Mouse (Mus musculus) hindbrain, embryonic 12.5 days (tissue): ENCODE data around the gene Neu2. TPM values are rescaled to one million over a fixed set of nuclear protein-coding genes. Genes with fewer than 3 reads are reported as not detected.

Experiments
- ATAC-seq: fragments of 200-750 bp; cut with Nextera tagmentation; 2 replicates; pipeline ENCODE4 v1.8.0; 2017; ENCODE audit warnings: moderate TSS enrichment; ENCODE audit not compliant: low FRiP score
- H3K27ac ChIP-seq: fragments of 300-500 bp; sonication (generic); 2 replicates; pipeline ENCODE4 v1.5.1; 2016; ENCODE audit warnings: mild to moderate bottlenecking
- H3K27me3 ChIP-seq: fragments of 300-500 bp; sonication (generic); 2 replicates; pipeline ENCODE4 v1.6.1; 2016; ENCODE audit warnings: mild to moderate bottlenecking
- H3K36me3 ChIP-seq: fragments of 300-500 bp; sonication (generic); 2 replicates; pipeline ENCODE4 v1.6.1; 2016; ENCODE audit warnings: mild to moderate bottlenecking
- H3K4me1 ChIP-seq: fragments of 300-500 bp; sonication (generic); 2 replicates; pipeline ENCODE4 v1.6.1; 2016
- H3K4me2 ChIP-seq: fragments of 300-500 bp; sonication (generic); replicated peaks from 2 replicates; pipeline ENCODE4 v1.6.1; 2016; ENCODE audit warnings: mild to moderate bottlenecking
- H3K4me3 ChIP-seq: fragments of 300-500 bp; sonication (generic); 2 replicates; pipeline ENCODE4 v1.5.1; 2016; ENCODE audit warnings: mild to moderate bottlenecking
- H3K9ac ChIP-seq: fragments of 300-500 bp; sonication (generic); 2 replicates; pipeline ENCODE4 v1.6.1; 2016; ENCODE audit warnings: mild to moderate bottlenecking, moderate library complexity
- H3K9me3 ChIP-seq: fragments of 300-500 bp; sonication (generic); replicated peaks from 2 replicates; pipeline ENCODE4 v1.6.1; 2016; ENCODE audit warnings: mild to moderate bottlenecking
- WGBS: fragments of 180-500 bp; shearing (Covaris S2); methylation state at CpG from one replicate; pipeline ENCODE4 v1.1.7; 2016; 5-methylcytosine and 5-hydroxymethylcytosine counted together
- polyA plus RNA-seq: library from polyadenylated mRNA; unstranded; fragments of >200 nt; fragmentation: Nextera tagmentation; extraction: Ambion mirVana; gene quantifications from 2 replicates; pipeline ENCODE4 v1.2.1, GENCODE M21; 2016

Neu2 gene
- polyA plus RNA-seq, 1 experiment from 2014 or later = not detected

DNA sequence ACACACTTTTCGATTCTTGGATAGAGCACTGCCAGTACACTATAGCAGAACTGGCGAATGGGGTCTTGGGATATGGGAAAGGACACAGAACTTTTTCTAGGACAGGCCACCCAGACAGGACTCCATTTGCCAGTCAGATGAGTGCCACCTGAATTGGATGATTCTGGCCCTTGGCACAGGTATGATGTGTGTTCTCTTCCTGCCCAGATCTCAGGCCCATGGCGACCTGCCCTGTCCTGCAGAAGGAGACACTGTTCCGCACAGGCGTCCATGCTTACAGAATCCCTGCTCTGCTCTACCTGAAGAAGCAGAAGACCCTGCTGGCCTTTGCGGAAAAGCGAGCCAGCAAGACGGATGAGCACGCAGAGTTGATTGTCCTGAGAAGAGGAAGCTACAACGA is 85.0 kb downstream of the Neu2 start:
- no peaks in the 10 kb centered on the region for H3K4me1 ChIP-seq
- no peak overlapping the region for H3K4me3 ChIP-seq
- no peaks in the 10 kb centered on the region for H3K9me3 ChIP-seq
- no peaks in the 10 kb centered on the region for H3K27me3 ChIP-seq
- no peak overlapping the region for H3K27ac ChIP-seq
- H3K4me2 ChIP-seq = no peak overlapping the region
- H3K36me3 ChIP-seq = no peaks in the 10 kb centered on the region
- WGBS = 89% methylated on average over 10 of the region's 10 CpGs
- H3K9ac ChIP-seq = no peak overlapping the region
- ATAC-seq = no peak

DNA sequence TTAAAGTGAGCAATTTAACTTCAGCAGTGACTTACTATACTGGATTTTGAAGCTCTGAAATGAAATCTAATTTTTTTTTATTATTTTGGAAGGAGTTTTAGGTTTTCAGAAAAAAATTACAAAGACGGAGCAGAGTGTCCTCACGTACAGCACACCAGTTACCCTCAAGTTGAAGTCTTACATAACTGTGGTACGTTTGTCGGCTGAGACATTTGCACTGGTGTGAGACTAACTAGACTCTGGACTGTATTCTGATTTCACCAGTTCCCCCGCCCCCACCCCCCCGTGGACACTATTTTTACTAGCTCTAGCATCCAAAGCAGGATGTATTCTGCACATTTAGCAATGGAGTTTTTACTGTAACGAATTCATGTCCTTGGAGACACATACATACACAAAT is 90.8 kb downstream of the Neu2 start:
- Histone ChIP-seq H3K9me3 (no peaks in the 10 kb centered on the region), H3K4me3 (no peak overlapping the region), H3K9ac (no peak overlapping the region), H3K36me3 (no peaks in the 10 kb centered on the region), H3K4me2 (no peak overlapping the region), H3K4me1 (no peaks in the 10 kb centered on the region), H3K27me3 (no peaks in the 10 kb centered on the region), H3K27ac (no peak overlapping the region)
- WGBS = 81% methylated on average over 7 of the region's 7 CpGs
- ATAC-seq = no peak

DNA sequence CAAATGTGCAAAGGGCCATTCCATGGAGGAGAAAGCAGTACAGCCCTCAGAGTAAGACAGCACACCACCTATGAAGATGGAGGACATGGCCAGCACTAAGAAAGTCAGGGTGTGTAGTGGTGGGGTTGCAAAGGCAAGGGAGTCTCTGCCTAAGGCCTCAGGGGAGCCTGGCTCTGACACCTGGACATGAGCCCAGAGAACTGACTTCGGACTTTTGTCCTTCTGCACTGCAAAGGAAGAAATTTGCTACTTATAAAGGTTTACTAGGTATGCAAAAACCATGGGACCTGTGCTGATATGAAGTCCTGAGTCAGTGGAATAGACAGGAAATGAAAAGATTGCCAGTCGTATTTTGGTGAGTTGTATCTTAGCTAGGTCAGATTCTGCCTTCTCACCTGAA is 92.1 kb downstream of the Neu2 start:
- Histone ChIP-seq H3K36me3 (no peaks in the 10 kb centered on the region), H3K4me2 (no peak overlapping the region), H3K27me3 (peaks cover 2% of the 10 kb centered on the region; the same call in 1 of the 2 replicates), H3K4me3 (no peak overlapping the region), H3K27ac (no peak overlapping the region), H3K9me3 (no peaks in the 10 kb centered on the region), H3K4me1 (no peaks in the 10 kb centered on the region), H3K9ac (no peak overlapping the region)
- no peak for ATAC-seq
- WGBS = 75% methylated on average over 2 of the region's 2 CpGs

DNA sequence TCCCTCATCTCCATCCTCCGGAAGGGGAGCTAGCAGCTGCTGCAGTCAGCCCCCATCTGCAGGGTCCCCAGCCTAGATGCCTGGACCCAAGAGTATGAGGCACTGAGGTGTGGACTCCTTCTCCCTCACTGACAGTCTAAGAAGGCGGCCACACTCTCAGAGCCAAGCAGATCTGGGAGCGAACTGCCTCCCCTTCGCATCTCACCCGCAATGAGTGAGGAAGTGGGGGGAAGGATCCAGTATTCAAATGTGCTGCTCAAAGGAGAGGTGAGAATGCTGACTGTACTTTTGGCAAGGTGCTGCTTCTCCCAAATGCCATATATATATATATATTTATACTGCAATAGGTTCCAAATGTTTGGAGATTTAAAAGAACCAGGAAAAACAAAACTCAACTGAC is 93.7 kb downstream of the Neu2 start:
- no peaks in the 10 kb centered on the region for H3K4me1 ChIP-seq
- no peak overlapping the region for H3K27ac ChIP-seq
- ATAC-seq = no peak
- H3K36me3 ChIP-seq = no peaks in the 10 kb centered on the region
- WGBS = 83% methylated on average over 5 of the region's 5 CpGs
- H3K9me3 ChIP-seq = no peaks in the 10 kb centered on the region
- no peak overlapping the region for H3K4me3 ChIP-seq
- H3K27me3 ChIP-seq = peaks cover 2% of the 10 kb centered on the region; the same call in 1 of the 2 replicates
- no peak overlapping the region for H3K9ac ChIP-seq
- H3K4me2 ChIP-seq = no peak overlapping the region

DNA sequence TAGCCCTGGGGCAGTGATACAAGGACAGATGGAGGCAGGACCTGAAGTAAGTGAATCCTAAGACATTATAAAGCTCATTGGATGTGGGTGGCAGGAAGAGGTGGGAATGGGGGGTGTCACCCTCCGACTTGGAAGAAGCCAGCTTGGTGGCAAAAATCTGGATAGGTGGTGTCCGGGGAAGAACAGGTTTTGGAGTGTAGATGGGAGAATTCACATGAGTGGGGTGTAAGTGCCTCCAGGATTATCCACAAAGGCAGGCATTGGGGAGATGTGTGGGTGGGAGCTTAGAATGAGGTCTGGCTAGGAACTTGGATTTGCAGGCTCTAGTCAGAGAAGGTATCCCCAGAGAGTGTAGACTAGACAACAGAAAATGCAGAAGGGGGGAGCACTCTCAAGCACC is 95.6 kb downstream of the Neu2 start:
- H3K9me3 ChIP-seq = no peaks in the 10 kb centered on the region
- H3K36me3 ChIP-seq = no peaks in the 10 kb centered on the region
- no peak for ATAC-seq
- H3K27ac ChIP-seq = no peak overlapping the region
- H3K9ac ChIP-seq = no peak overlapping the region
- H3K4me2 ChIP-seq = no peak overlapping the region
- no peaks in the 10 kb centered on the region for H3K4me1 ChIP-seq
- peaks cover 2% of the 10 kb centered on the region; the same call in 1 of the 2 replicates for H3K27me3 ChIP-seq
- no peak overlapping the region for H3K4me3 ChIP-seq
- WGBS = 89% methylated on average over 2 of the region's 2 CpGs

DNA sequence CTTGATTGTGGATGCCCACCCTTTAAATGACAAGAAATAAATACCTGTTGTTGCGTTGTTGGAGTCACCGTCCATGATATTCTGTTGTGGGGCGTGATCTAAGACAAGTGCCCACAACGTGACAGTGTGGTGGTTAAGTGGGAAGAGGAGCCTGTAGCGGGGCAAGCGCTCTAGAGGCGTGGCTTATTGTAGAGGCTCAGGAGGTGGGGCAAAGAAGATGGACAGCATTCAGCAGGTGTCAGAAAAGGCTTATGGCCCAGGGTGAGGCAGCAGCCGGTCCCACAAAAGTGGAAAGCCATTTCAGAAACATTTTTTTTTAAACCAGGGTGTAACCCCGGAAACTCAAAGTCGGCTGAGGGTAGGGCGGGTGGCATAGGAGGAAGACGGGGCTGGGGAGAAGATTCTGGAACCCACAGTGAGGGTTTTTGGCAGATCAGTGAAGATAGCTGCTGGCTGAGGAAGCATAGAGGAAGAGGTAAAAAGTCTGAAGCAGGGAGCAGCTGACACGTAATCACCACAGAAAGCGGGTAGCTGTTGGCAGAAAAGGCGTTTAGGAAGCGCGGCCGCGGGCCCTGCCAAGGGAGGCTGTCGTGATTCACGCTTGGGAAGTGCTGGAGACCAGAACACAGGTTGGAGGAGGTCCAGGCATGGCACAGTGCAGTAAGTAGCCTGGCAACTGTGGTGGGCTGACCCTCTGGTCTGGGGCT is 97.8 kb downstream of the Neu2 start:
- Histone ChIP-seq H3K4me2 (no peak overlapping the region), H3K27ac (no peak overlapping the region), H3K27me3 (peaks cover 2% of the 10 kb centered on the region; the same call in 1 of the 2 replicates), H3K4me3 (no peak overlapping the region), H3K36me3 (no peaks in the 10 kb centered on the region), H3K9ac (no peak overlapping the region), H3K4me1 (no peaks in the 10 kb centered on the region), H3K9me3 (no peaks in the 10 kb centered on the region)
- no peak for ATAC-seq
- 84% methylated on average over 21 of the region's 21 CpGs for WGBS

DNA sequence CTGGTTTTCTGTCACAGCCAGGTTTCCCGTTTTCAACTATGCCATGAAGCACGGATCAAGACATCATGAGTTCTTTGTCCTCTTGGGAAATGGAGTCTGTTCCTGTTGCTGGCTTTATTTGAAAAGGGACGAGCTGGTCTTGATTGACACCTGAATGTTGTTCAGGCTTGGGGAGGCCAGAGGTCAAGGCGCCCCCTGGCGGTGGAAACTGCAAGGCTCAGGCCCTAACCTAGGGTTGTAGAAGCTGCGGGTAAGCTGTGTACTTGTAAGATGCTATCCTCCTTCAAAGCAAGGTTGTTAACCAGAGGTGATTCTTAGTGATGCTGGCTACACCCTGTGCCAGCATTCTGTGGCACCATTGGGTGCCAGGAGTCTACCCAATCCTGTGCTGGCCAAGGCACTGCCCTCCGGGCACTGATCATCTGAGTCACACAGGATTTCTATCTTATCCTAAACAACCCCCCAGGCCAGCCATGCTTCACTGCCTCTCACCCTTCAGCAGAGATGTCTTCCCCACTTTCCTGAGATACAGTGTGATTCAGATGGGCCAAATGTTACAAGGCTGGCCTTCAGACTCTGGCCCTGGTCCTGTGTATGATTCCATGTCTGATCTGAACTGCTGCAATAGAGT is 98.8 kb downstream of the Neu2 start:
- Histone ChIP-seq H3K4me2 (no peak overlapping the region), H3K4me3 (no peak overlapping the region), H3K4me1 (no peaks in the 10 kb centered on the region), H3K27ac (no peak overlapping the region), H3K9ac (no peak overlapping the region), H3K27me3 (peaks cover 2% of the 10 kb centered on the region; the same call in 1 of the 2 replicates), H3K36me3 (no peaks in the 10 kb centered on the region), H3K9me3 (no peaks in the 10 kb centered on the region)
- WGBS = 25% methylated on average over 7 of the region's 7 CpGs
- no peak for ATAC-seq

DNA sequence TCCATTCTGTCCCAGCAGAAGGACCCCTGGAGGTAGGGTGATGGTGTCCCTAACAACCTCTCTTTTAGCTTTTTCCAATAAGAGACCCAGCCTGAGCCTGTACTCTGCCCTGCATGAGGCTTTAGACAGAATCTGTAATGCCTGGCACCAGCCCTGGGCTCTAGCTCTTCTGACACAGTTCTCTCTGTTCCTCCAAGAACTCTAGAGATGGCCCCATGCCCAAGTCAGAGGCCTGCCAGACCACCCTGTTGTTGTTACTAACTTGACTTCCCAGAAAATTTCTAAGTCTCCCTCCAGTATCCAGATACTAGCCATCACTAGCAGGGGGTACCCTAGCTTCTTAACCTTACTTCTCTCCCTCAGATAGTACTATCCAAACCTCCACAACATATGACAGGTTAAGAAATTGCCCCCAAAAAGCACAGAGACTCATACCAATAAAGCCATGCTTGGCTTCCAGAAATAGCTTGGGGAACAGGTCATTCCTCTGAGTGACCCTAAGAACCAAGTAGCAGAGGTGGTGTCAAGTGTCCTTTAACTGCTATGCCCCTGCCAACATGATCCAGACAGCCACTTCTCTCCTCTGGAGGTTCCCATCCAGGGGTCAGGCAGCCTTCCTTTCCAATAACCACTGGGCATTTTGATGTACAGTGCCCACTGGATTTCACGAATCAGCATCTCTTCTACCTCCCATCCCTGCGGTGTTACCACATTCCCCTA is 105.0 kb downstream of the Neu2 start:
- no peak for ATAC-seq
- Histone ChIP-seq H3K9ac (no peak overlapping the region), H3K9me3 (no peaks in the 10 kb centered on the region), H3K4me2 (no peak overlapping the region), H3K36me3 (no peaks in the 10 kb centered on the region), H3K27me3 (no peaks in the 10 kb centered on the region), H3K4me1 (no peaks in the 10 kb centered on the region), H3K27ac (no peak overlapping the region), H3K4me3 (no peak overlapping the region)
- WGBS = 86% methylated on average over 2 of the region's 2 CpGs

DNA sequence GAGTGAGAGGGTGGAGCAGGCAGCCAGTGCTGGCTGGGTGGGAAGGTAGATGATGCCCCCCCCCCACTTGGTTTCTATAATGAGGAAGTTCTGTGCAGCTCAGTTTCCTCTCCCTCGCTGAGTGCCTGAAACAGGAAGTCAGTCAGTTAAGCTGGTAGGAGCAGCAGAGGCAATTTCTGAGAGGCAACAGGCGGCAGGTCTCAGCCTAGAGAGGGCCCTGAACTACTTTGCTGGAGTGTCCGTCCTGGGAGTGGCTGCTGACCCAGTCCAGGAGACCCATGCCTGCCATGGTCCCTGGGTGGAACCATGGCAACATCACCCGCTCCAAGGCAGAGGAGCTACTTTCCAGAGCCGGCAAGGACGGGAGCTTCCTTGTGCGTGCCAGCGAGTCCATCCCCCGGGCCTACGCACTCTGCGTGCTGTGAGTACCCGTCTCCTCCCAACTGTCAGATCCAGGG is 110.6 kb downstream of the Neu2 start, which contains the start of gene Inpp5d:
TSS of gene Inpp5d (plus strand) at position 102 of the 458 bp plus-strand sequence.
- Histone ChIP-seq H3K9ac (no peak within 1 kb of the TSS), H3K4me1 (no peaks in the 10 kb centered on the region; the same call in 1 of the 2 replicates), H3K4me3 (no peak within 1 kb of the TSS), H3K9me3 (no peaks in the 10 kb centered on the region), H3K27ac (no peak within 1 kb of the TSS), H3K36me3 (no peaks in the 10 kb centered on the region), H3K4me2 (no peak within 1 kb of the TSS), H3K27me3 (no peaks in the 10 kb centered on the region)
- 85% methylated on average over 12 of the region's 12 CpGs for WGBS
- no peak for ATAC-seq

DNA sequence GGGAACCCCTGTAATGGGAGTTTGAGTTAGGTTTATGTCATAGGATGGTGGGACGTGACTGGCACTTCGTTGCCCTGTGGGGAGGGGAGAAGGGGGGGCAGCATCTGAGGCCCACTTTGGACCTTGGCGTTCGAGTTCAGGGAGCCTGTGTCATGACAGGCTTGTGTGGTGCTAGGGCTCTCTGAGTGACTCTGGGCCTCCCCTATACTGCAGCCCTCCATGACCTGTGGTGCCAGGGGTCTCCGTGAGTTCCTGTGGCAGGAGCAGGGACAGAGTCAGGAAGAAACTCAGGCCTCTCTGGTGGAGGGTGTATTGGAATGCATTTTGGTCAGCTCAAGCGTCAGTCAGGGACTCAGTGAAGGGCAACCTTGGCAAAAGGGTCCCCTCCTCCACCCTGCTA is 111.0 kb downstream of the Neu2 start:
- Histone ChIP-seq H3K4me2 (no peak overlapping the region), H3K36me3 (no peaks in the 10 kb centered on the region), H3K4me3 (no peak overlapping the region), H3K4me1 (no peaks in the 10 kb centered on the region; the same call in 1 of the 2 replicates), H3K9ac (no peak overlapping the region), H3K9me3 (no peaks in the 10 kb centered on the region), H3K27ac (no peak overlapping the region), H3K27me3 (no peaks in the 10 kb centered on the region)
- ATAC-seq = no peak
- WGBS = 77% methylated on average over 6 of the region's 6 CpGs

DNA sequence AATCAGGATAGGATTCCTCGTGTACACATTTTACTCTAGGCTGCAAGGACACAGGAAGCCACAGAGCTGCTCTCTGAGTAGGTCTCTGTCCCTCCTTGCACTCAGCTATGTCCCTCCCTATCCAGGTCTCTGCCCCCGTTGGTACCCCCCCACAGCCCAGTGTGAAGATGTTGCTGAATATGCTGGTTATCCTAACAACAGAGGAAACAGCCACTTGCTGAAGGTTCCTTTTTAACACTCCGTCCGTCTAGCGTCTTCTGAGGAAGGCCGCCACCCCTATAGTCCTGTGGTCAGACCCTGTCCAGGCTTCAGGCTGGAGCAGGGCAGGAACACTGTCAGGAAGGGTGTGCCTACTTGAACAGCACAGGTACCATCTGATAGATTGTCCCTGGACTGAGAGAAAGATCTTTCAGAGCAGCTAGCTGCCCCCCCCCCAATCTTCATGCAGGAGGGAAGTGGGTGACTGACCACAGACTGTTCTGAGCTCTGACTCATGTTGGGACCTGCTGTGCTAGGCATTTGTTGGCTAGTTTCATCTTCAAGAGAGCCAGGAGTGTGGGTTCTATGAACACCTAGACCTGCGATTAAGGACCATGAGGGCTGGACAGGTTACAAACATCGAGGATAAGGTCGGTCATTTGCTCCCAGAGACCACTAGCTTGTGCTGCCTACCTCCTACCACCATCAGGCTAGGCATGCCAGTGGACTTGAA is 111.6 kb downstream of the Neu2 start:
- Histone ChIP-seq H3K9ac (no peak overlapping the region), H3K27me3 (no peaks in the 10 kb centered on the region), H3K27ac (no peak overlapping the region), H3K4me3 (no peak overlapping the region), H3K36me3 (no peaks in the 10 kb centered on the region), H3K4me1 (no peaks in the 10 kb centered on the region; the same call in 1 of the 2 replicates), H3K9me3 (no peaks in the 10 kb centered on the region), H3K4me2 (no peak overlapping the region)
- 82% methylated on average over 9 of the region's 9 CpGs for WGBS
- ATAC-seq = no peak

DNA sequence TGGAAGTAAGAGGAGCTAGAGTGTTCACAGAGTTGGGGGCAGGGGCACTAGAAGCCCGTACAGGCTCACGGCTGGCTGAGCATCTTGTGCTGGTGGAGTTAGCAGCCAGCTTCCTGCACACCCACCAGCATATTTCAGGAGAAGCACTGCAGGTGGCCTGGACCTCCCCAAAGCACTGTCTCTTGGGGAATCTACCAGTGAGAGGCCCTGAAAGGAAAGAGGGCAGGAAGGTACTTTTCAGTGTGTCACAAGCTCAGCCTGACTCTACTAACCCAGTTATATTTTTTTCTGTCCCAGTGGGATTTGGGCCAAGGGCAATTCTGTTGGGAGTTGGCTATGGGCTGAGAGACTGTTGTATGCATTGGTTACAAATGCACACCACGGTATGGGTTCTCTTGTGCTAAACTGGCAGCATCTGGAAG is 112.2 kb downstream of the Neu2 start:
- H3K4me2 ChIP-seq = no peak overlapping the region
- no peaks in the 10 kb centered on the region for H3K36me3 ChIP-seq
- no peak overlapping the region for H3K27ac ChIP-seq
- H3K27me3 ChIP-seq = no peaks in the 10 kb centered on the region
- 69% methylated on average over 3 of the region's 3 CpGs for WGBS
- ATAC-seq = no peak
- no peaks in the 10 kb centered on the region for H3K9me3 ChIP-seq
- no peak overlapping the region for H3K4me3 ChIP-seq
- no peaks in the 10 kb centered on the region; the same call in 1 of the 2 replicates for H3K4me1 ChIP-seq
- H3K9ac ChIP-seq = no peak overlapping the region
